In genomic region chr11:117312936-117313335, GRCm38 (mm10) we compare ENCODE assay signal across 8 mouse cellular contexts.
DNase-seq lines count a peak whose midpoint lies in the region; ATAC-seq and TF ChIP-seq lines count a peak whose summit lies in the region.

No protein-coding gene starts in this region.

- no peaks in the 10 kb centered on the region for H3K9me3 ChIP-seq in liver, embryonic 11.5 days (ENCODE audit: control insufficient read depth, low read length)
- H3K9me3 ChIP-seq in embryonic facial prominence, embryonic 11.5 days (replicated peaks; ENCODE audit: control insufficient read depth, low read length): no peaks in the 10 kb centered on the region
- no peaks in the 10 kb centered on the region for H3K9me3 ChIP-seq in hindbrain, embryonic 10.5 days

- no peak overlapping the region for H3K9ac ChIP-seq in liver, embryonic 11.5 days (ENCODE audit: low read depth, low read length)
- H3K9ac ChIP-seq in embryonic facial prominence, embryonic 11.5 days (replicated peaks; ENCODE audit: low read length): no peak overlapping the region; the same call in 1 of the 2 replicates
- H3K9ac ChIP-seq in liver, adult 2 months (ENCODE audit: low read depth, low read length): no peak overlapping the region

- peaks cover 50% of the 10 kb centered on the region; the same call in 1 of the 2 replicates for H3K79me2 ChIP-seq in liver, adult 2 months (ENCODE audit: control insufficient read depth, insufficient read depth, low read length)

- H3K27ac ChIP-seq in liver, embryonic 11.5 days (ENCODE audit: low read depth, low read length): no peak overlapping the region
- peak overlapping the region; percentile 31; the same call in 1 of the 2 replicates for H3K27ac ChIP-seq in embryonic facial prominence, embryonic 11.5 days (replicated peaks; ENCODE audit: low read depth, low read length)
- H3K27ac ChIP-seq in hindbrain, embryonic 10.5 days: peak overlapping the region; percentile 80
- peak overlapping the region; percentile 53 for H3K27ac ChIP-seq in liver, adult 2 months (replicated peaks; ENCODE audit: insufficient read depth, low read depth, low read length)

- H3K4me3 ChIP-seq in liver, embryonic 11.5 days (ENCODE audit: low read depth, low read length): no peak overlapping the region
- no peak overlapping the region for H3K4me3 ChIP-seq in embryonic facial prominence, embryonic 11.5 days (ENCODE audit: low read depth, low read length)
- H3K4me3 ChIP-seq in hindbrain, embryonic 10.5 days: no peak overlapping the region
- H3K4me3 ChIP-seq in liver, adult 2 months (ENCODE audit: insufficient read depth, low read depth, low read length): no peak overlapping the region

- TF ChIP-seq POLR2A in liver, adult 2 months (IDR thresholded peaks at IDR 0.05; ENCODE audit: extremely low read depth, insufficient read depth, low read length): 0 out of 2 replicates have a peak, but pooled peaks have one; percentile 4

- ATAC-seq in liver, embryonic 11.5 days (replicated peaks; ENCODE audit: low FRiP score): no peak
- ATAC-seq in embryonic facial prominence, embryonic 11.5 days (replicated peaks; ENCODE audit: insufficient number of reproducible peaks, low FRiP score, low TSS enrichment, low read depth): no peak

- peak; percentile 55 for DNase-seq in liver
- no peak for DNase-seq in liver, embryonic 11.5 days (ENCODE audit: low spot score)
- DNase-seq in embryonic facial prominence, embryonic 11.5 days (ENCODE audit: low spot score): peak; percentile 55
- peak; percentile 59 for DNase-seq in hindbrain, embryonic 10.5 days (ENCODE audit: low spot score)
- DNase-seq in liver, adult 2 months (ENCODE audit: extremely low read depth, low read depth, low spot score): no peak
- peak; percentile 79 for DNase-seq in naive thymus-derived CD4-positive, alpha-beta T cell, adult 2 months (ENCODE audit: low read depth)
- DNase-seq in layer of hippocampus, adult 9-10 months (ENCODE audit: low spot score): no peak
- DNase-seq in cerebellum, adult 11 months: no peak

- no peak overlapping the region for H3K4me2 ChIP-seq in liver, embryonic 11.5 days
- no peak overlapping the region for H3K4me2 ChIP-seq in embryonic facial prominence, embryonic 11.5 days (ENCODE audit: low read depth, low read length)

- no peaks in the 10 kb centered on the region for H3K27me3 ChIP-seq in liver, embryonic 11.5 days (replicated peaks; ENCODE audit: control insufficient read depth, insufficient read depth, low read length)
- H3K27me3 ChIP-seq in embryonic facial prominence, embryonic 11.5 days (ENCODE audit: control insufficient read depth, insufficient read depth, low read length): no peaks in the 10 kb centered on the region
- H3K27me3 ChIP-seq in hindbrain, embryonic 10.5 days (ENCODE audit: insufficient read depth, poor library complexity, severe bottlenecking): no peaks in the 10 kb centered on the region
- no peaks in the 10 kb centered on the region for H3K27me3 ChIP-seq in liver, adult 2 months (ENCODE audit: control insufficient read depth, insufficient read depth, low read length)

- WGBS in liver, embryonic 11.5 days: 41% methylated on average over 8 of the region's 8 CpGs
- 35% methylated on average over 8 of the region's 8 CpGs for WGBS in embryonic facial prominence, embryonic 11.5 days
- WGBS in hindbrain, embryonic 10.5 days: 40% methylated on average over 8 of the region's 8 CpGs
- 48% methylated on average over 8 of the region's 8 CpGs for WGBS in liver, adult 2 months

- peak; percentile 75 for TF ChIP-seq CTCF in liver, adult 2 months (IDR thresholded peaks at IDR 0.05; ENCODE audit: low read depth, low read length)

- H3K4me1 ChIP-seq in liver, embryonic 11.5 days (replicated peaks; ENCODE audit: control insufficient read depth, insufficient read depth, low read length): peaks cover 68% of the 10 kb centered on the region
- peaks cover 41% of the 10 kb centered on the region for H3K4me1 ChIP-seq in embryonic facial prominence, embryonic 11.5 days (ENCODE audit: control insufficient read depth, insufficient read depth, low read length)
- H3K4me1 ChIP-seq in hindbrain, embryonic 10.5 days (replicated peaks): peaks cover 99% of the 10 kb centered on the region
- H3K4me1 ChIP-seq in liver, adult 2 months (ENCODE audit: control insufficient read depth, insufficient read depth, low read length): peaks cover 82% of the 10 kb centered on the region

- H3K36me3 ChIP-seq in liver, embryonic 11.5 days (ENCODE audit: control insufficient read depth, insufficient read depth, low read length): no peaks in the 10 kb centered on the region
- no peaks in the 10 kb centered on the region for H3K36me3 ChIP-seq in embryonic facial prominence, embryonic 11.5 days (replicated peaks; ENCODE audit: control insufficient read depth, insufficient read depth, low read depth, low read length)
- no peaks in the 10 kb centered on the region for H3K36me3 ChIP-seq in hindbrain, embryonic 10.5 days
- H3K36me3 ChIP-seq in liver, adult 2 months (ENCODE audit: control insufficient read depth, insufficient read depth, low read length): no peaks in the 10 kb centered on the region

Comparison
In these comparisons a context has a peak if more than half of its experiments do, and no peak if none do; other contexts are left out.
1. DNase-seq: peak in liver (single experiment), embryonic facial prominence, embryonic 11.5 days (single experiment), hindbrain, embryonic 10.5 days (single experiment) and naive thymus-derived CD4-positive, alpha-beta T cell, adult 2 months (single experiment); none in liver, embryonic 11.5 days (single experiment), liver, adult 2 months (single experiment), layer of hippocampus, adult 9-10 months (single experiment) and cerebellum, adult 11 months (single experiment).